Mouse (Mus musculus) CD8-positive naive resting alpha-beta T cell, adult 2 months (primary cell): ENCODE data around the gene Olfr273.
"Not testable (repeated sequence)": the region's sequence is repeated elsewhere in the genome, so short reads cannot be mapped to it uniquely, and the experiment has no call there.

Experiments
- DNase-seq, 2 experiments: peaks; one replicate each; pipeline ENCODE4 v3.0.0; 2022; ENCODE audit warnings: low read depth in 2 of 2, low spot score in 2 of 2

Gene Olfr273

DNA sequence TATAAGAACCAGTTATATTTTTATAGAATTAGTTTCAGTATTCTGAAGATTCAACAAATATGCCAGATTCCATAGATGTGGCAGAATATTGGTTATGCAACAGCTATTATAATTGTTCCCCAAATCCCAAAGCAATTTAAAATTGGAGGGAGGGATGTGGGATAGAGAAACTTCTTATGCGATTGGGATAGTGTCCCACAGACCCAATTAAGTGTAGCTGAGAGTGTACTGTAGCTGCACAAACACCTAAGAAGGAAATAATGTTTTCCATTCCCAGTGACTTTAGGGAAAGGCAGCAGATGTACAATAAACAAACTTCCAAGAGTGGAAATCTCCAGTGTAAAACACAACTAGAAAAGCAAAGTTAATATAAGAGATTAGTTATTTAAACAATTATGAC is at the start of gene Olfr273:
Olfr273 (minus strand) TSS at position 101 of the 400 bp plus-strand sequence.
- no peak for DNase-seq

DNA sequence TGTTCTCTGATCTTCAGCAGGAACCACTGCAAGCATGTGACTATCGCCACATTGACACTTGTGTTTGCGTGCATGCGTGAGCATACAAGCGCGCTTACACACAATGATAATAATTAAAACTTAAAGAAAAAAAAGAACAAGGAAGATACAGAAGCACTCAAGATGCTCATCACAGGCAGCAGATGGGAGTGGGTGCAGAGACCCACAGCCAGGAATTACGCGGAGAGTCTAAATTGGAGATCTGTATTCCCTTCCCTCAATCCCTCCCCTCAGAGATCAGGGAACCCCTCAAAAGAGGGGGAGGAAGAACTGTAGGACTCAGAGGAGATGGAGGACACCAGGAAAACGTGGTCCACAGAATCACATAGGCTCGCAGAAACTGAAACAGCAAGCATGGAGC is 5.1 kb upstream of the Olfr273 start:
- no peak for DNase-seq

DNA sequence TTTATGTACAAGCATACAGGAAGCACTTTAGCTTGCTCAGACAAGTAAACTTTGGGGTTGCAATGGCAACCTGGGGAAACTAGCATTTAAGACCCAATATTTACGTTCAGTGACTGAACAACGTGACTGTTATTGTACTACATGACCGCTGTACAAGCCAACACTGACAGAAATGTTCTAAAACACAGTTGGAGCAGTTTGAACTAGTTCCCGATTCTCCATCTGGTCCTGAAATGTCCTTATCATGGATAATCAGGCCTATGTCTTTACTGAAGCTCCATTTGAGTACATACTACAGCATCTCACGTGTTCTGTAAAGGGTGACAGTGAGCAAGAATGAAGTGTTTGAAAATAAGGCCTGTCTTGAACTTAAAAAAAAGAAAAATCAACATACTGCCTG is 9.4 kb downstream of the Olfr273 start:
- no peak for DNase-seq

DNA sequence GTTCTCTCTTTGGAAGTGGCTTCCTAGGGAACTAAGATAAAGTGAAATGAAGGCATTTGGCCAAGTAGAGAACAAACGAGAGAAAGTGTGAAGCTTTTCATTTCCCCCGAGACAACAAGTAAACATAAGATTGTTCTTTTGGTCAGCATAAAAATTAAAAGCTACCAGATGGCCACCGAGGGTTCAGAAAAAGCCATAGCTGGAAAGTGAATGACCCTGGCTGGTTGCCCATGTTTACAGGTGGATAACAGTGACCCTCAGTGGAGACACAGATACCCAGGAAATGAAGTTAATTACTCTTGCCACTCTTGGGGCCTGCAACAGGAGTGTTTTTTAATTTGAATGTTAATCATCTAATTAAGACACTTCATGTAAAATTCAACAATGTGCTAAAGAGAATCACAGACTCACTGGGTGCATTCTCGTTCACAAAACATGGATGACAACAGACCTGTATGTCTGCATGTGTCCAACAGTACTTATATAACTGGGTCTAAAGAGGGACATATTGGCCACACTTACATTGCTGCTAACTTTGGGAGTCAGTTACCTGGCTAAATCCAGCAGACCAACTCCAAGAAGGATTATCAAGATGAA is 9.9 kb downstream of the Olfr273 start:
- no peak for DNase-seq

DNA sequence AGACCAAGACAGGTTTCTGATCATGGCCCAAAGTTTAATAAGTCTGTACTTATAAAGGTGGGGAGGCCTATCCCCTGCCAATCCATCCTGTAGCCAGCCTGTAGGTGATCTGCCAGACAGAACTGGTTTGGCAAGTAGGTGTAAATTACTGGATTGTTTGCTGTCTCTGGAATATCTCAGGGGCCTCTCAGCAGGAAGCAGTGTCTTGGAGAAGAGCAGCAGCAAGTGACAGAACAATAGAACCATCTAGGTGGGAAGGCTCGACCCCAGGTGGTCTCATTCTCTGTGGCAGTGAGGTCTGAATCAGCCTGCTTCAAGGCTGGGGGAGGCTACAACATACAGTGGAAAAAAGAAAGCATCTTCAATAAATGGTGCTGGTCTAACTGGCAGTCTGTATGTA is 13.6 kb downstream of the Olfr273 start:
- not testable (repeated sequence) for DNase-seq

DNA sequence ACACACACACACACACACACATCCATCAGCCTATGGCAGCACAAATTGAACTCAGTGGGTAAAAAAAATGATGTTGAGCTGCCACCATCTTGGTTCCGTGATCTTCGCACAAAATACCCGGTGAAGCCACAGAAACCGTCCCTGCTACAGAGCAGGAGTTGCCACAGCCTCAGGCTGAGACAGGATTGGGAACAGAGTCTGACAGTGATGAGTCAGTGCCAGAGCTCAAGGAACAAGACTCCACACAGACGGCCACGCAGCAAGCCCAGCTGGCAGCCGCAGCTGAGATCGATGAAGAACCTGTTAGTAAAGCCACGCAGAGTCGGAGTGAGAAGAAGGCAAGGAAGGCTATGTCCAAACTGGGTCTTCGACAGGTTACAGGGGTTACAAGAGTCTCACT is 37.7 kb downstream of the Olfr273 start:
- no peak for DNase-seq

DNA sequence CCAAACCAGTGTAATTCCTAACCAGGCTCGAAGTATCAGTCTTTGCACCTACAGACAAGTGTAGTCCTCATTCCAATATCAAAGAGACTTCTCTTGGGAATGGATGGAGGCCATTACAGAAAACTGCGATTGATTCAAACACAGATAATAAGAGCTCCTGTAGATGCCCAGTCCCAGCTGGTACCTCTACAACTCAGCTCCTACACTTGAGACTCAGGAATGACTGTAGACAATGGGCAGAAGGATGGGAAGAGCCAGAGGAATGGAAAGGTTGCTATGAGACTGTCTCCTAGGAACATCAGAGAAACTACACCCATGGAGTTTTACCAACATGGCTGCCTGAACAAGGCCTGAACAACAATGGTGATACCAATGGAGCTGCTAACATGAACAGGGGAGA is 44.7 kb downstream of the Olfr273 start, which contains the start of gene Olfr275:
Olfr275 (plus strand) TSS at position 301 of the 400 bp plus-strand sequence.
- no peak for DNase-seq

DNA sequence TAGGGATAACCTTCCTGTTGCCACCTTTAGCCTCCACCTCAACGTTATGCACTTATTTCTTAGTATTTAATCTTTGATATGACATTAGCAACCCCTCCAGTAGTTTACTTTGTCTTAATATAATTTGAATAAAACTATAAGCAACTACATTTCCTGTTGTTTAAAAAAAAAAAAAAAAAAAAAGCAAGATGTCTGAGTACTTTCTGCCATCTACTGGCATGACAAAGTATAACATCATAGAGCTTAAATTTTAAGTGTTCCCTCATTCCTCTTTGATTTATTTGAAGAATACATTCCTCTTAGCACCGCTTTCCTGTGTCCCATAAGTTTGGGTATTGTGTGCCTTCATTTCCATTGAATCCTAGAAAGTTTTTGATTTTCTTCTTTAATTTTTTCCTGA is 47.2 kb downstream of the Olfr273 start:
- no peak for DNase-seq
